Mouse (Mus musculus): ENCODE measurements around the gene Adprhl2.

- TF ChIP-seq POLR2A (IDR thresholded peaks at IDR 0.05; ENCODE audit: borderline replicate concordance, low read depth, low read length) (no peak), CTCF (IDR thresholded peaks at IDR 0.05; ENCODE audit: low read depth, low read length) (no peak)
These were observed 21.9 kb upstream of the Adprhl2 start for GRCm38 (mm10) chr4:126343451-126343850.
